Mouse (Mus musculus): ENCODE measurements around the gene 3100002H09Rik. TPM values are rescaled to one million over a fixed set of nuclear protein-coding genes. Genes with fewer than 3 reads are reported as not detected.

3100002H09Rik gene
- total RNA-seq, 2 experiments from 2014 or later, result not detected

Other genes with a start within 250 kb of the 3100002H09Rik start
- not detected in 2 replicates for gene Pou3f1, start 46.0 kb upstream of the 3100002H09Rik start, total RNA-seq (2015)
- gene Pou3f1, start 46.0 kb upstream of the 3100002H09Rik start, total RNA-seq (2017), result not detected in 2 replicates
- gene Utp11, start 82.8 kb upstream of the 3100002H09Rik start, total RNA-seq (2015), result 39.3 and 42.0 TPM in 2 replicates
- 34.1 and 39.4 TPM in 2 replicates for gene Utp11, start 82.8 kb upstream of the 3100002H09Rik start, total RNA-seq (2017)
- 11.5 and 11.7 TPM in 2 replicates for gene Fhl3, start 89.9 kb upstream of the 3100002H09Rik start, total RNA-seq (2015)
- 4.2 and 5.0 TPM in 2 replicates for gene Fhl3, start 89.9 kb upstream of the 3100002H09Rik start, total RNA-seq (2017)
- 58.3 and 58.6 TPM in 2 replicates for gene Sf3a3, start 104.0 kb upstream of the 3100002H09Rik start, total RNA-seq (2015)
- gene Sf3a3, start 104.0 kb upstream of the 3100002H09Rik start, total RNA-seq (2017), result 88.3 and 100 TPM in 2 replicates
- gene Inpp5b, start 131.0 kb upstream of the 3100002H09Rik start, total RNA-seq (2015), result 32.6 and 45.0 TPM in 2 replicates
- 40.7 and 48.4 TPM in 2 replicates for gene Inpp5b, start 131.0 kb upstream of the 3100002H09Rik start, total RNA-seq (2017)
- 22.8 and 25.4 TPM in 2 replicates for gene Mtf1, start 191.3 kb upstream of the 3100002H09Rik start, total RNA-seq (2015)
- gene Mtf1, start 191.3 kb upstream of the 3100002H09Rik start, total RNA-seq (2017), result 24.5 and 24.9 TPM in 2 replicates
- 19.7 and 21.3 TPM in 2 replicates for gene Yrdc, start 239.9 kb upstream of the 3100002H09Rik start, total RNA-seq (2015)
- 19.1 and 48.6 TPM in 2 replicates for gene Yrdc, start 239.9 kb upstream of the 3100002H09Rik start, total RNA-seq (2017)
- gene 1110065P20Rik, start 240.4 kb upstream of the 3100002H09Rik start, total RNA-seq (2015), result 5.8 and 6.3 TPM in 2 replicates
- 1.6 and 1.7 TPM in 2 replicates for gene 1110065P20Rik, start 240.4 kb upstream of the 3100002H09Rik start, total RNA-seq (2017)

All from megakaryocyte, adult 5-6 weeks (primary cell).